Mouse (Mus musculus): ENCODE results near the gene Glipr2. TPM values are rescaled to one million over a fixed set of nuclear protein-coding genes. Genes with fewer than 3 reads are reported as not detected.
A peak's percentile ranks its signal among the peaks of the same experiment; 100 is the strongest.

Gene Glipr2
- polyA plus RNA-seq, 1 experiment from 2014 or later = 52.8 TPM

DNA sequence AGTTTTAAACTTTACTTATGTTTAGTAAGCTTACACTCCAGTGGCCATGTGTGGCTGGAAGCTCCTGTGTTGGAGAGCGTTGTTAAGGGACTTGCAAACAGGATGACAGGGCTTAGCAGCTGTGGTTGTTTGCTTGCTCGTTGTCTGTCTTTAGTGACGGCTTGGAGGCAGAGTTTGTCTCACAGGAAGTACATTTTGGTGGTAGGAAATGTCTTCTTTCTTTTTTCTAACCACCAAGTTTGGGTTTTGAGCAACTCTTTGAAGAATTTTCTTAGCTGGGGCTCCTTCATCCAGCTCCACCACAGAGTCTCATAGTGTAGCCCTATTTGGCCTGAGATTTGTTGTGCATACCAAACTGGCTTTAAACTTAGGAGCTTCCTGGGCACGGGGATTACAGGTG, 65.1 kb downstream of the Glipr2 start:
- WGBS = 92% methylated on average over 4 of the region's 4 CpGs
- peaks cover 8% of the 10 kb centered on the region; the same call in 1 of the 2 replicates for H3K9me3 ChIP-seq
- no peak overlapping the region for H3K4me3 ChIP-seq
- 0 out of 2 replicates have a peak, but pooled peaks cover 3% of the 10 kb centered on the region for H3K4me1 ChIP-seq
- DNase-seq (ENCODE audit: extremely low spot score, low spot score) = peak; percentile 9
- peaks cover 85% of the 10 kb centered on the region for H3K27me3 ChIP-seq (ENCODE audit: poor library complexity, severe bottlenecking)
- no peak overlapping the region for H3K27ac ChIP-seq
- H3K36me3 ChIP-seq (replicated peaks) = peaks cover 99% of the 10 kb centered on the region

GRCm38 (mm10) chr4:44022766-44023165, 65.6 kb downstream of the Glipr2 start:
- Histone ChIP-seq H3K4me3 (no peak overlapping the region), H3K9me3 (peaks cover 9% of the 10 kb centered on the region; the same call in 1 of the 2 replicates), H3K4me1 (peaks cover 5% of the 10 kb centered on the region), H3K36me3 (replicated peaks) (peaks cover 100% of the 10 kb centered on the region), H3K27me3 (ENCODE audit: poor library complexity, severe bottlenecking) (peaks cover 89% of the 10 kb centered on the region), H3K27ac (no peak overlapping the region)
- peak; percentile 11 for DNase-seq (ENCODE audit: extremely low spot score, low spot score)
- 95% methylated on average over 11 of the region's 11 CpGs for WGBS

- H3K4me1 ChIP-seq = peaks cover 11% of the 10 kb centered on the region
- H3K4me3 ChIP-seq = no peak overlapping the region
- H3K9me3 ChIP-seq = peaks cover 9% of the 10 kb centered on the region; the same call in 1 of the 2 replicates
- peaks cover 100% of the 10 kb centered on the region for H3K36me3 ChIP-seq (replicated peaks)
- peak; percentile 13 for DNase-seq (ENCODE audit: extremely low spot score, low spot score)
- WGBS = 96% methylated on average over 9 of the region's 9 CpGs
- H3K27me3 ChIP-seq (ENCODE audit: poor library complexity, severe bottlenecking) = peaks cover 99% of the 10 kb centered on the region
- H3K27ac ChIP-seq = no peak overlapping the region
Observed at GRCm38 (mm10) chr4:44023681-44024080, 66.5 kb downstream of the Glipr2 start.

GRCm38 (mm10) chr4:44024241-44024640, 67.0 kb downstream of the Glipr2 start:
- Histone ChIP-seq H3K4me3 (no peak overlapping the region), H3K27ac (no peak overlapping the region), H3K9me3 (peaks cover 9% of the 10 kb centered on the region; the same call in 1 of the 2 replicates), H3K4me1 (peaks cover 17% of the 10 kb centered on the region), H3K36me3 (replicated peaks) (peaks cover 100% of the 10 kb centered on the region), H3K27me3 (ENCODE audit: poor library complexity, severe bottlenecking) (peaks cover 100% of the 10 kb centered on the region)
- WGBS = 96% methylated on average over 6 of the region's 6 CpGs
- DNase-seq (ENCODE audit: extremely low spot score, low spot score) = no peak

DNA sequence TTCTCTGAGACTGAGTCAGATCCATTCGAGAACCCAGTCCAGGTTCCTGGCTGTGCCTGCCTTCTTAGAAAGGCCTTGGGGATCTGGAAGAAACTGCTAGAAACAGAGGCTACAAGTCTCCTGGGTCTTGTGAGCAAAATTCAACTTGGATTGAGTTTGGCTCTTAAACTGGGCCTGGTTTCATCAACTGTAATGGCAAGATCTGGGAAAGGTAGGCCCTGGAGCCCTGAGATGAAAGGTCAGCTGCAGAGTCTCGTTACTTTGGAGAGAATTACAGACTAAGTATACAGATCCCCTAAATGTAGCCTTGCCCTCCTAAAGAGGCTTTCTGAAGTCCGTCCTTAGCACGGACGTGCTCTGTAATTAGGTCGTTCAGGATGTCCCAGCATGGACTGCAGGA, 68.4 kb downstream of the Glipr2 start:
- Histone ChIP-seq H3K27me3 (ENCODE audit: poor library complexity, severe bottlenecking) (peaks cover 100% of the 10 kb centered on the region), H3K4me3 (no peak overlapping the region), H3K4me1 (peaks cover 20% of the 10 kb centered on the region), H3K9me3 (peaks cover 9% of the 10 kb centered on the region; the same call in 1 of the 2 replicates), H3K27ac (no peak overlapping the region), H3K36me3 (replicated peaks) (peaks cover 100% of the 10 kb centered on the region)
- WGBS = 88% methylated on average over 6 of the region's 6 CpGs
- no peak for DNase-seq (ENCODE audit: extremely low spot score, low spot score)

Other genes with a start within 250 kb of the Glipr2 start
- gene Olfr71, start 247.1 kb upstream of the Glipr2 start, polyA plus RNA-seq (2016; fragmentation: Nextera tagmentation; extraction: Ambion mirVana) = not detected in 2 replicates
- gene Hrct1, start 230.2 kb upstream of the Glipr2 start, polyA plus RNA-seq (2016; fragmentation: Nextera tagmentation; extraction: Ambion mirVana) = 0.16 and 0.31 TPM in 2 replicates
- gene Spaar, start 227.4 kb upstream of the Glipr2 start, polyA plus RNA-seq (2016; fragmentation: Nextera tagmentation; extraction: Ambion mirVana) = 0.07 TPM in 1 of 2 replicates, not detected in the other
- not detected in 2 replicates for gene Olfr159, start 186.4 kb upstream of the Glipr2 start, polyA plus RNA-seq (2016; fragmentation: Nextera tagmentation; extraction: Ambion mirVana)
- gene Olfr156, start 133.5 kb upstream of the Glipr2 start, polyA plus RNA-seq (2016; fragmentation: Nextera tagmentation; extraction: Ambion mirVana) = not detected in 2 replicates
- gene Olfr157, start 117.2 kb upstream of the Glipr2 start, polyA plus RNA-seq (2016; fragmentation: Nextera tagmentation; extraction: Ambion mirVana) = not detected in 2 replicates
- gene Olfr155, start 105.8 kb upstream of the Glipr2 start, polyA plus RNA-seq (2016; fragmentation: Nextera tagmentation; extraction: Ambion mirVana) = not detected in 2 replicates
- 9.4 and 11.2 TPM in 2 replicates for gene Reck, start 81.9 kb upstream of the Glipr2 start, polyA plus RNA-seq (2016; fragmentation: Nextera tagmentation; extraction: Ambion mirVana)
- not detected in 2 replicates for gene Ccin, start 26.1 kb downstream of the Glipr2 start, polyA plus RNA-seq (2016; fragmentation: Nextera tagmentation; extraction: Ambion mirVana)
- gene Clta, start 47.1 kb downstream of the Glipr2 start, polyA plus RNA-seq (2016; fragmentation: Nextera tagmentation; extraction: Ambion mirVana) = 176 and 179 TPM in 2 replicates
- gene Gne, start 126.8 kb downstream of the Glipr2 start, polyA plus RNA-seq (2016; fragmentation: Nextera tagmentation; extraction: Ambion mirVana) = 18.0 and 19.2 TPM in 2 replicates